Mouse (Mus musculus) liver, embryonic 13.5 days (tissue): ENCODE data around the gene Mast4. TPM values are rescaled to one million over a fixed set of nuclear protein-coding genes. Genes with fewer than 3 reads are reported as not detected.

Source experiments
- ATAC-seq: fragments of 200-750 bp; cut with Nextera tagmentation; 2 replicates; pipeline ENCODE4 v1.8.0; 2017; ENCODE audit warnings: low read depth, mild to moderate bottlenecking, moderate number of reproducible peaks, moderate library complexity
- DNase-seq: peaks from one replicate; pipeline ENCODE4 v3.0.0; 2022
- H3K27ac ChIP-seq: fragments of 300-500 bp; sonication (generic); 2 replicates; pipeline ENCODE4 v1.5.1; 2015; ENCODE audit warnings: moderate library complexity, mild to moderate bottlenecking, inconsistent platforms
- H3K27me3 ChIP-seq: fragments of 300-500 bp; sonication (generic); 2 replicates; pipeline ENCODE4 v1.6.1; 2015; ENCODE audit warnings: mild to moderate bottlenecking, inconsistent platforms
- H3K36me3 ChIP-seq: fragments of 300-500 bp; sonication (generic); 2 replicates; pipeline ENCODE4 v1.6.1; 2015; ENCODE audit warnings: mild to moderate bottlenecking, inconsistent platforms
- H3K4me1 ChIP-seq: fragments of 300-500 bp; sonication (generic); replicated peaks from 2 replicates; pipeline ENCODE4 v1.6.1; 2015; ENCODE audit warnings: inconsistent platforms
- H3K4me2 ChIP-seq: fragments of 300-500 bp; sonication (generic); 2 replicates; pipeline ENCODE4 v1.6.1; 2015; ENCODE audit warnings: inconsistent platforms, mild to moderate bottlenecking, moderate library complexity
- H3K4me3 ChIP-seq: fragments of 300-500 bp; sonication (generic); replicated peaks from 2 replicates; pipeline ENCODE4 v1.5.1; 2015; ENCODE audit warnings: mild to moderate bottlenecking, inconsistent platforms
- H3K9ac ChIP-seq: fragments of 300-500 bp; sonication (generic); 2 replicates; pipeline ENCODE4 v1.6.1; 2015; ENCODE audit warnings: mild to moderate bottlenecking, inconsistent platforms
- H3K9me3 ChIP-seq: fragments of 300-500 bp; sonication (generic); replicated peaks from 2 replicates; pipeline ENCODE4 v1.6.1; 2016; ENCODE audit warnings: inconsistent platforms
- WGBS: fragments of 180-500 bp; shearing (Covaris S2); methylation state at CpG from one replicate; pipeline ENCODE4 v1.1.7; 2015; ENCODE audit not compliant: insufficient replicate concordance; 5-methylcytosine and 5-hydroxymethylcytosine counted together
- polyA plus RNA-seq: library from polyadenylated mRNA; unstranded; fragments of >200 nt; fragmentation: Nextera tagmentation; extraction: Ambion mirVana; gene quantifications from 2 replicates; pipeline ENCODE4 v1.2.1, GENCODE M21; 2015

Gene Mast4
- polyA plus RNA-seq, 1 experiment from 2014 or later, result 3.3 TPM

DNA sequence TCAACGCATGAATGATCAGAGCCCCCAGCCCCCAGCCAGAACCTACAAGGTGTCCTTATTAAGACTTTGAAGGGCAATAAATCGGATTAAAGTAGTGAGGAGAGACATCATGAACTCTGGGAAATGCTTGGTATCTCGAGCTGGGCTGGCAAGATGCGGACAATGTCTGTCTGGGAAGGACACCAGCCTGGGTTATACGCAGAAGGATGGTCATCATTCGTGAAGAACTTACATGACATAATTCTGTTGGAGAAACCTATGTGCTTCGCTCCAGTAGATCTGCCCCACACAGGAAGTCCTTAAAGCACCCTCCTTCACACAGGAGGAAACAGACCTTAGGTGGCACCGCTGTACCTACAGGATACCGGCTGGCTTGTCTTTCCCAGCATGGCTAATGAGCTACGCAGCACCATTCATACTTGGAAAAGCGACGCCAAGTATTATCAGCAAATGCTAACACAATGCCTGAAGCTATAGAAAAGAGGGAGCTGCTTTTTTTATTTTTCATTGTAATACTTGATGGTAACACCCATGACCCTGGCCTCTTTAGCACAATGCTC, 456.5 kb downstream of the Mast4 start:
- Histone ChIP-seq H3K27ac (no peak overlapping the region), H3K9me3 (no peaks in the 10 kb centered on the region), H3K4me3 (no peak overlapping the region), H3K4me2 (no peak overlapping the region), H3K4me1 (peaks cover 10% of the 10 kb centered on the region), H3K9ac (no peak overlapping the region), H3K27me3 (no peaks in the 10 kb centered on the region), H3K36me3 (no peaks in the 10 kb centered on the region)
- WGBS, result 76% methylated on average over 12 of the region's 12 CpGs
- DNase-seq, result no peak
- ATAC-seq, result no peak

DNA sequence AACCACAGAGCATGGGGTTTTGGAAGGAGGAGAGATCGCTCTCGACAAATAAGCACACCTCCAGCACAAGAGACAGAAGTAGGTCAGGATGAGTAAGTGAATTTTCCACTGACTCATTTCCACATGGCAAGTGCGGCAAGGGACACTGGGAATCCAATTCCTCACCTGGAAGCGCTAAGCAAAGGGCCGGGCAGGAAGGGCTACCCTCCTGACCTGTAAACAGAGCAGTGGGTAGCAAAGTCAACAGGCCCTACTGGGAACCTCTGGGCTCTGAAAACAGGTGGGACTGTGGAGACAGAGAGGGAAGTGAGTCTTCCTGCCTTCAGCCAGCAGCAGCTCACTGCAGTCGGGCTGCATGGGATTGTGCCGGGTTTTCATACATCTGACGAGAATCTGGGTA, 457.1 kb downstream of the Mast4 start:
- ATAC-seq, result peak; percentile 76
- DNase-seq, result no peak

DNA sequence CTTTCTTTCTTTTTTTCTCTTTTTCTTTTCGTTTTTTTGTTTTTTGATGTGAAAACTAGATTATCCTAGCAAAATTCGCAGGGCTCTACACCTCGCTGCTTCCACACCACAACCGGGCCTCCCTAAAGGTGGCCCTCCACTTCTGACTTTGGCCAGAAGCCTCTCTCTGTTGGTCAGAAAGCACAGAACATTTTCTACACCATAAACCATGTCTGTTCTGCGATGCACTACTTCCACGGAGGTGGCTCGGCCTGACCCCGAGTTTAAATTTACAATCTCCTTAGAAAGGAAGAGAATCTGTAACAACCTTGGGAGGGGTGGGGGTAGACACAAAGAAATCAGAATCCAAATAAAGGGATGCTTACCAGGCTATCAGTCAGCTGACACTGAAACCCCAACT, 458.8 kb downstream of the Mast4 start:
- WGBS, result 83% methylated on average over 8 of the region's 8 CpGs
- no peaks in the 10 kb centered on the region for H3K9me3 ChIP-seq
- H3K27me3 ChIP-seq, result no peaks in the 10 kb centered on the region
- H3K4me1 ChIP-seq, result peaks cover 10% of the 10 kb centered on the region
- no peaks in the 10 kb centered on the region for H3K36me3 ChIP-seq
- ATAC-seq (no peak), DNase-seq (no peak)
- no peak overlapping the region for H3K4me2 ChIP-seq
- H3K9ac ChIP-seq, result no peak overlapping the region
- H3K27ac ChIP-seq, result no peak overlapping the region
- no peak overlapping the region for H3K4me3 ChIP-seq

More for the DNA sequence above, 457.1 kb downstream of the Mast4 start:
- no peak overlapping the region for H3K4me3 ChIP-seq
- H3K27ac ChIP-seq, result no peak overlapping the region
- H3K9me3 ChIP-seq, result no peaks in the 10 kb centered on the region
- H3K4me2 ChIP-seq, result no peak overlapping the region
- H3K36me3 ChIP-seq, result no peaks in the 10 kb centered on the region
- H3K27me3 ChIP-seq, result no peaks in the 10 kb centered on the region
- H3K4me1 ChIP-seq, result peaks cover 10% of the 10 kb centered on the region
- 70% methylated on average over 8 of the region's 8 CpGs for WGBS
- no peak overlapping the region for H3K9ac ChIP-seq

DNA sequence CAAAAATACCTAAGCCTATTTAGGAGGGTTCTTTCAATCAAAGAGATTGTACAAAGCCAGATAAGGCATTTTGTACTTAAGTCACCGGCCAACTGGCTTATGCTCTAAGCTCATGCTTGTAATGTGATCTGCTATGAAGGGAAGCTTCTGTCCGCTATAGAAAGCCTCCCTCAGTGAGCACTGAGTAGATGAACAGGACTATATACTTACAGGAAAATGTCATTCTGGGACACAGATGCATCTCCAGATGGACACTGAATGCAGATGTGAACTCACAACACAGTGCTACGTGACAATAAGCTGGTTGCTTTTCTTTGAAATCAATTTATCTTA, 459.2 kb downstream of the Mast4 start:
- Histone ChIP-seq H3K4me2 (no peak overlapping the region), H3K9me3 (no peaks in the 10 kb centered on the region), H3K36me3 (no peaks in the 10 kb centered on the region), H3K4me1 (peaks cover 14% of the 10 kb centered on the region), H3K9ac (no peak overlapping the region), H3K27ac (no peak overlapping the region), H3K27me3 (no peaks in the 10 kb centered on the region), H3K4me3 (no peak overlapping the region)
- 61% methylated on average over 3 of the region's 3 CpGs for WGBS
- ATAC-seq (no peak), DNase-seq (no peak)

DNA sequence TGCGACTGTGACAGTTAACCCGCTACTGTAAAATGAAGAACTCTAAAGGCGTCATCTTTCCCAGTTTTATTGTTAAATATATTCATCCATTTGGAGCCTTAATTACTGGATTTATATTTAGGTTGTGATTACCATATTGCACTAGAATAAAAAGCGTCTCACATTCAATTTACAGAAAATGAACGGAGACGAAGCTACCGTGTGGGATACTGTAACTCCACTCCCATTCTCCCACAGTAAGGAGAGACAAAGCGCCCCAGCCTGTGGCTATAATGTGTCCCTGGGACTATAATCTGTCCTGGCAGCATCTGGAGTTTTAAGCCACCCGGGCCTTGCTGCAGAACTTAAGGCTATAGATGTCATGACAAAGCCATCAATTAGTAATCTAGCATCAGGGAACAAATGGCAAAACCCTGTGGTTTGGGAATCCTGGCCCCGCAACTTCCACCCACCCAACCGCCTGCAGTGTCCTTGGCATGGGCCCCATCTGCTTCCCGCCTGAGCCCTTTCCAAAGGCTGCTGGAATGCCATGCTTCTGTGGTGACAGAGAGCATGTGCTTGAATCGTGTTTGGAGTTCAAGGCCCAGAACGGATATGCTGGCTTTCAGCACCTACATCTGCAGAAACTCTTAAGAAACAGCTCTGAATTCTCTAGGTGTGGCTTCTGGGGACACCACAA, 459.7 kb downstream of the Mast4 start:
- Histone ChIP-seq H3K4me3 (no peak overlapping the region), H3K9ac (no peak overlapping the region), H3K4me2 (no peak overlapping the region), H3K27ac (no peak overlapping the region), H3K36me3 (no peaks in the 10 kb centered on the region), H3K4me1 (peaks cover 14% of the 10 kb centered on the region), H3K9me3 (no peaks in the 10 kb centered on the region), H3K27me3 (no peaks in the 10 kb centered on the region)
- 80% methylated on average over 14 of the region's 14 CpGs for WGBS
- ATAC-seq (no peak), DNase-seq (no peak)

DNA sequence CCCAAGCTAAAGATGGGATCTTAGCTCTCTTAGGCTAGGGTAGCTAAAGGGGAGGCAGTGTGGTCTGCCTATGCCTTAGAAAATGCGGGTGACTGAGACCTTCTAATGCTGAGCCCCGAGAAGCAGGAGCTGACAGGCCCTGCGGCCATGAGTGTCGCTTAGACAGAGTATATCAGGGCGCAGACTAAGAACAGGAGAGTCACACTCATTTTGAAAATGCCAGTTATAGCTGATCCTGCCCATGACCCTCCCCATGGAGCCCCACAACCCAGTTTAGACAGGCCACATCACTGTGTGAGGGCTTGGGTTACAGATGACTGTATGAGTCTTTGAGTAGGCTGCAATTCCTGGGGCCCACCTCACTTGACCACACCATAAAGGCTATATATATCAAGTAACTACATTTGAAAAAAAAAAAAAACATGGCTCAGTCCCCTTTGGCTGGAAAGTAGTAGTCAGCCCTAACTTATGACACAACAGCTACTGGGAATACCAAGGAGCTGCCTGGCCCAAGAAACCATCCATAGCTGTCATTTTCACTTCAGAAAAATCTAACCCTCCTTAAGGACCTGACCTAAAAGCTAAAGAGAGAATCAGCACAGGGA, 460.8 kb downstream of the Mast4 start:
- Histone ChIP-seq H3K27ac (no peak overlapping the region), H3K9ac (no peak overlapping the region), H3K36me3 (no peaks in the 10 kb centered on the region), H3K4me2 (no peak overlapping the region), H3K4me3 (no peak overlapping the region), H3K9me3 (no peaks in the 10 kb centered on the region), H3K4me1 (peaks cover 10% of the 10 kb centered on the region), H3K27me3 (no peaks in the 10 kb centered on the region)
- no peak for DNase-seq
- WGBS, result 82% methylated on average over 5 of the region's 5 CpGs
- no peak for ATAC-seq

DNA sequence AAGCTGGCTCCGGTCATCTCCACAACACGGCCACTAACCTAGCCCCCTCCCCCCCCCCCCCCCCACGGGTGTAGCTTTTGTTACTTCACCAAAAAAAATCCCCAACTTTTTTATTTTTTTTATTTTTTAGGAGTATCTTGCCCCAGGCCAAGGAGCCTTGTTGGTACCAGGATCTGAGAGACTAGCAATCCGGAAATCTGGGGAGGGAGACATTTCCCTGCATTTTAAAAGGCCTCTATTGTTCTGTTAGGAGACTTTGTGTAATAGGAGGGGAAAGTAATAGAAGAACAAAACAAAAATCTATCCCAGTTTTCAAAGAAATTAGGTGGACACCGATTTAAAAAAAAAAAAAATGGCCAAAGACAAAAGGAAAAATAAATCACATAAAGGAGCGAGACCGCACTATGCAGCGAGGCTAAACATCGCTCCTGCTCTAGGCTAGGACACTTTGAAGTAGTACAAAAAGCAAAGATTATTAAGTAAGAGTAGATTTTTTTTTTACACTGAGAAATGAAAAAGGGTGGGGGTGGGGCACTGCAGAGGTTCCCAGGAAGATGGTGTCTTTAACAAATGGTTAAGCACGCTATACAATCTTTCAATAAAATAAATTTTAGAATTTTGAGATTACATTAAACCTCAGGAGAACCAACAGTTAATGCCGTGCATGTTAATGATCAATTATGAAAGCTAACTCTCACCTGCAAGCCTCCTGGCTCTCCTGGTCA, 462.8 kb downstream of the Mast4 start:
- Histone ChIP-seq H3K9ac (no peak overlapping the region), H3K27ac (no peak overlapping the region), H3K9me3 (no peaks in the 10 kb centered on the region), H3K4me1 (peaks cover 7% of the 10 kb centered on the region), H3K4me2 (no peak overlapping the region), H3K4me3 (no peak overlapping the region), H3K27me3 (no peaks in the 10 kb centered on the region), H3K36me3 (no peaks in the 10 kb centered on the region)
- DNase-seq (no peak), ATAC-seq (no peak)
- 76% methylated on average over 11 of the region's 11 CpGs for WGBS

DNA sequence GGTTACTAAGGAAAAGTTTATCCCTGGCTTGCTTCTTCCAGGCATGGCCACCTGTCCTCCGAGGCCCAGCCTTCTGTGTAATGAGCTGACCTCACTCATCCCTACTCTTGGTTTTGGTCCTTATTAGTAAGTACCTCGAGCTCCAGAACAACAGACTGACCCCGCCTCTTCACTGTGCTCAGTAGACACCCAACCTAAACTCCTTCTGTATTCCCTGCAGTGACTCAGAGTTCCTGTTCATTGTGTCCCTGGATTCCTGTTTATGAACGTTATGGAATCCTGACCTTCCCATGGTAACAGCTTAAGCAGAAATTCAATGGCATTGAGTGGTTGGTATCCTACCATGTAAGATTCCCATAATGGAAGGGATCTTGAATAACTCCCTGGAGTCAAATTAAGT, 464.8 kb downstream of the Mast4 start:
- H3K9me3 ChIP-seq, result no peaks in the 10 kb centered on the region
- no peak overlapping the region for H3K4me2 ChIP-seq
- WGBS, result 73% methylated on average over 4 of the region's 4 CpGs
- no peaks in the 10 kb centered on the region for H3K36me3 ChIP-seq
- H3K27me3 ChIP-seq, result no peaks in the 10 kb centered on the region
- no peak for DNase-seq
- no peak overlapping the region for H3K27ac ChIP-seq
- H3K9ac ChIP-seq, result no peak overlapping the region
- no peak overlapping the region for H3K4me3 ChIP-seq
- no peak for ATAC-seq
- H3K4me1 ChIP-seq, result peaks cover 17% of the 10 kb centered on the region

DNA sequence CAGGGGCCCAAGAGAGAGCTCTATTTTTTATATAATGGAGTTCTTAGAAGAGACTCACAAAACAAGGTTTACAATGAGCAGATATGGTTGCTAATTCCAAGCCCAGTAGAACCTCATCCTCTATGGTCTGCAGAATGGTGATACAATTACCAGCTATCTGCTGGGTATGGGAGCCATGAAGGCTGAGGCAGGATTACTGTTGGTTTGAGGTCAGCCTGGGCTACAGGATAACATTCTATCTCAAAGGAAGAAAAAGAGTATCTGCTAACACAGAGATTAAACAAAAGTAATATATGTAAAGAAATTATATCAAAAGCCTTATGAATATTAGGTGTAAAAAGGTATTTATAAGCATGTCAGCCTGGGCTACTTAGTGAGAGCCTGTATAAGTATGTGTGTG, 467.5 kb downstream of the Mast4 start:
- Histone ChIP-seq H3K4me3 (no peak overlapping the region), H3K36me3 (no peaks in the 10 kb centered on the region), H3K9me3 (no peaks in the 10 kb centered on the region), H3K27me3 (no peaks in the 10 kb centered on the region), H3K9ac (no peak overlapping the region), H3K4me1 (peaks cover 25% of the 10 kb centered on the region), H3K27ac (peak overlapping the region; percentile 45; the same call in 1 of the 2 replicates), H3K4me2 (no peak overlapping the region)
- ATAC-seq, result no peak
- DNase-seq, result no peak

DNA sequence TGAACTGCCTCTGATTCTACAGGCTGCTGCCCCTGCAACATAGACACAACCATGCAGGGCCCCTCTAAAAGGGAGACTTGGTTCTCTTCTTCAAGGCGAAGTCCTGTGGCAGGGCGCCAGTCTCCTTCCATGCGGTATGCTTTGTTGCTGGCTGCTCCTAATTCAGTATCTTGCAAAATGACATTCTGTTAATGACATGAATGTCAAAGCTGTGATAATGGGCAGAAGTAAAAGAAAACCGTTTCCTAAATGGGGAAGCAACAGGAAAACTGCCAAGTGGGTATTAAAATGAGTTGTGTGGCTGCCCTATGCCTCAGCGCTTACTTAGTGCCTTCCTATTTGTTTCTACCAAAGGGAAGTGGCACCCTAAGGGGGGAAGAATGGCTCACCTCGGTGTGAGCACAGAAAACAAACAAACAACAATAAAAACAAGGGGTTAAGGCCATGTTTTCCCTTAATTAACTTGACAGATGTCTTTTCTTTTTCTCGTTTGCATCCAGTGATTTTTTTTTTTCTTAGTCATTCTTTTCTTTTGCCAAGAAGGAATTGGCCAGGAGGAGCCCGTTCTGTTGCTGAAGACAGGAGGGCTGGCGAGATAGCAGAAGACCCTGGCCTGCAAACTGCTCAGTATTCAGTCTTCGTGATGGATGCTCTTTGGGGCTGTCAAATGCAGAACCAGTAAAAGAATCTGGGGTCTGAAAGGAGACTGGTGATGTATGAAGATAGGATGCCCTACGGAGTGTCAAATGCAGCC, 468.1 kb downstream of the Mast4 start:
- DNase-seq (no peak), ATAC-seq (0 out of 2 replicates have a peak, but pooled peaks have one; percentile 26)
- no peak overlapping the region for H3K9ac ChIP-seq
- peak overlapping the region; percentile 45 for H3K27ac ChIP-seq
- H3K27me3 ChIP-seq, result no peaks in the 10 kb centered on the region
- no peaks in the 10 kb centered on the region for H3K36me3 ChIP-seq
- peaks cover 28% of the 10 kb centered on the region for H3K4me1 ChIP-seq
- H3K4me2 ChIP-seq, result no peak overlapping the region
- H3K4me3 ChIP-seq, result no peak overlapping the region
- H3K9me3 ChIP-seq, result no peaks in the 10 kb centered on the region
- WGBS, result 38% methylated on average over 11 of the region's 11 CpGs

DNA sequence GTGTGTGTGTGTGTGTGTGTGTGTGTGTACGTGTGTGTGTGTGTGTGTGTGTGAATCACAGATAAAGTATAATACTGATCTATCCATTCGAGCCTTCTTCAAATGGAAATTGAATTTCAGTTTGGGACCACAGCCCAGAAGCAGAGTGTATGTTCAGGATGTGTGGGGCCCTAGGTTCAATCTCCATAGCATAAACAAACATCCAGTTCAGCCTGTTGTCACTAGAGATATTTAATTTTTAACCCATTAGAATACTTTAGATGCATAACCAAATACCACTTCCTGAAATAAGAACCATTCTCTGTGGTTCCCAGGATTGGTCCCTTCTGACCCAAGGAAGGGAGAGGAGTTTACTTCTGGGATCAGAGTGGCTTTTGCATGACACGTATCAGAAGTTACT, 468.8 kb downstream of the Mast4 start:
- H3K4me3 ChIP-seq, result no peak overlapping the region
- no peak for DNase-seq
- 48% methylated on average over 3 of the region's 3 CpGs for WGBS

More for the DNA sequence above, 468.8 kb downstream of the Mast4 start:
- Histone ChIP-seq H3K27ac (peak overlapping the region; percentile 34; the same call in 1 of the 2 replicates), H3K4me1 (peaks cover 33% of the 10 kb centered on the region), H3K36me3 (no peaks in the 10 kb centered on the region), H3K27me3 (no peaks in the 10 kb centered on the region), H3K4me2 (no peak overlapping the region), H3K9ac (no peak overlapping the region), H3K9me3 (no peaks in the 10 kb centered on the region)
- ATAC-seq, result no peak
